Mouse (Mus musculus): ENCODE results near the gene Rgs1. TPM values are rescaled to one million over a fixed set of nuclear protein-coding genes. Genes with fewer than 3 reads are reported as not detected.

Rgs1 gene
- total and polyA plus RNA-seq, 2 experiments, result 2.8 TPM; not detected in 1

DNA sequence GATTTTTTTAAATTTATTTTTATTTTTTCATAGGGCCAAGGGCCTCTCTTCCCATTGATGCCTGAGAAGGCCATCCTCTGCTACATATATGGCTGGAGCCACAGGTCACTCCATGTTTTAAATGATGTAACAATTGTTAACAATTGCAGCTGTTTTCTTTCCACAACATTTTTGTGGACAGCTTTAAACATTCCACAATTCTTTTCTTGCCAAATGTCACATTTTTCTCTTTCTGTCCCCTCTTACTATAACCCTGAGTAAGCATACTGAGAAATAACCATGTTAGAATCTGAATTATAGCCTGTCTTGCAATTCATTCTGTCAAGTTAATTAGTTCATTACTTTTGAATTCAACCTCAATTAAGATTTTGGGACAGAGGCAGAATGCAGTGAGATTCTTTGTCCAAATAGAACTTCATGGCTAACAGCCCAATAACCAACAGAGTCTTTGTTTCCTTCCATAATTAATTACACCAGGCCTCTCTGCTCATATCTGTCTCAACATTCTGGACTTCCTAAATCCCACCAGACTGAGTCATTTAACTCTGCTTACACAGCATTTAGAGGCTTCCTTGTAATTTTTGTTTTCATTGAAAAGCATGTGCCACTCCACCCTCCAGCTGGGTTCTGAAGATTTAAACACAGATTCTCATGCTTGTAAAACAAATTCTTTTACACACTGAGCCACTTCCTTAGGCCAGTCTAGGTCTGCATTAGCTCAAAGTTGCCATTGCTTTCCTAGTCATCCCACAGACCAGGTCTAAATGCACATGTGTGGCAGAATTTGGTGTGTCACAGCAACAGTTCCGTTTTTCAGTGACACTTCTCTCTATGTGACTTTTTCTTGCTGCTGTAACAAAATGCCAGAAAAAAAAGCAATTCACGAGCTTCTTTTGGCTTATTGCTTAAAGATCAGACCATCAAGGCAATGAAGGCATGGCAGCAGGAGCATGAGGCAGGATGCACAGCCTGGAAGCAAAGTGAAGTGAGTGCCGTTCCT is 18.7 kb upstream of the Rgs1 start:
- H3K36me3 ChIP-seq (ENCODE audit: control insufficient read depth, insufficient read depth, low read length), result no peaks in the 10 kb centered on the region
- peak; percentile 25 for DNase-seq (ENCODE audit: extremely low read depth, low read depth, low spot score)
- H3K27me3 ChIP-seq (ENCODE audit: control insufficient read depth, insufficient read depth, low read length), result no peaks in the 10 kb centered on the region
- H3K27ac ChIP-seq (replicated peaks; ENCODE audit: insufficient read depth, low read depth, low read length), result no peak overlapping the region
- no peak overlapping the region for H3K4me3 ChIP-seq (ENCODE audit: insufficient read depth, low read depth, low read length)
- H3K9ac ChIP-seq (ENCODE audit: low read depth, low read length), result no peak overlapping the region
- TF ChIP-seq CTCF (IDR thresholded peaks at IDR 0.05; ENCODE audit: low read depth, low read length) (no peak), POLR2A (IDR thresholded peaks at IDR 0.05; ENCODE audit: extremely low read depth, insufficient read depth, low read length) (no peak)
- H3K79me2 ChIP-seq (ENCODE audit: control insufficient read depth, insufficient read depth, low read length), result no peaks in the 10 kb centered on the region
- no peaks in the 10 kb centered on the region for H3K4me1 ChIP-seq (ENCODE audit: control insufficient read depth, insufficient read depth, low read length)
- 60% methylated on average over 3 of the region's 3 CpGs for WGBS

DNA sequence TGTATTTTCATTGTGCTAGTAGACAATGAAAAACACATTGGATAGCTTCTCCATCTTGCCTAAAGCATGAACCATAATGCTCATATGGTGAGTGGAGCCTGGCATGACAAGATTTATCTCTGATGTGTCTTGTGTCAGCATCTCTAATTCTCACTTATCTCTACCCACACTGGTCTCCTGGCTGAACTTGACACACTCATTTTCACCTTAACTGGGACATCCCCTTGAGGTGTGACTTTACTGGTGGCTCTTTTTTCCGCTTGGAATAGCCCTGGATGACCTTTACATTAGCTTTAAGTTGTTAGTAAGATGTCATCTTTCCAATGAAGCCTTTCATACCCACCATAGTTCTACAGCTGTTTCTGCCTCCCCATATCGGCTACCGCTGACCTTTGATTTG is 15.0 kb upstream of the Rgs1 start:
- Histone ChIP-seq H3K79me2 (ENCODE audit: control insufficient read depth, insufficient read depth, low read length) (no peaks in the 10 kb centered on the region), H3K4me3 (ENCODE audit: insufficient read depth, low read depth, low read length) (no peak overlapping the region), H3K27me3 (ENCODE audit: control insufficient read depth, insufficient read depth, low read length) (no peaks in the 10 kb centered on the region), H3K4me1 (ENCODE audit: control insufficient read depth, insufficient read depth, low read length) (no peaks in the 10 kb centered on the region), H3K36me3 (ENCODE audit: control insufficient read depth, insufficient read depth, low read length) (no peaks in the 10 kb centered on the region), H3K9ac (ENCODE audit: low read depth, low read length) (no peak overlapping the region), H3K27ac (replicated peaks; ENCODE audit: insufficient read depth, low read depth, low read length) (no peak overlapping the region)
- TF ChIP-seq POLR2A (IDR thresholded peaks at IDR 0.05; ENCODE audit: extremely low read depth, insufficient read depth, low read length), result no peak
- TF ChIP-seq CTCF (IDR thresholded peaks at IDR 0.05; ENCODE audit: low read depth, low read length), result no peak
- DNase-seq (ENCODE audit: extremely low read depth, low read depth, low spot score), result no peak
- 72% methylated on average over 3 of the region's 3 CpGs for WGBS

DNA sequence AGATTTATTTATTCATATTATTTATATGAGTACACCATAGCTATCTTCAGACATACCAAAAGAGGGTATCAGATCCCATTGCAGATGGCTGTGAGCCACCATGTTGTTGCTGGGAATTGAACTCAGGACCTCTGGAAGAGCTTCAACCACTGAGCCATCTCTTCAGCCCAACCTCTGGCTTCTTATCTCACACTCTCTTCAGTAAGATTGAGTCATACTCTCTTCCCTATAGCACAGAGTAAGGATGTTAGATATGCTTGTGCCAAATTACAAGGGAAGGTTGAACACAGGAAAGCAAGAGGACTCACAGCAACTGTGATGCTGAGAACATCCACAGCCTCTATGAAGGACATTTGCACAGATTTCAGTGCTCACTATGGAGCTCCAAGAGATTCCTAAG is 13.0 kb upstream of the Rgs1 start:
- Histone ChIP-seq H3K27me3 (ENCODE audit: control insufficient read depth, insufficient read depth, low read length) (no peaks in the 10 kb centered on the region), H3K9ac (ENCODE audit: low read depth, low read length) (no peak overlapping the region), H3K4me3 (ENCODE audit: insufficient read depth, low read depth, low read length) (no peak overlapping the region), H3K36me3 (ENCODE audit: control insufficient read depth, insufficient read depth, low read length) (no peaks in the 10 kb centered on the region), H3K27ac (replicated peaks; ENCODE audit: insufficient read depth, low read depth, low read length) (no peak overlapping the region), H3K79me2 (ENCODE audit: control insufficient read depth, insufficient read depth, low read length) (no peaks in the 10 kb centered on the region), H3K4me1 (ENCODE audit: control insufficient read depth, insufficient read depth, low read length) (no peaks in the 10 kb centered on the region)
- DNase-seq (ENCODE audit: extremely low read depth, low read depth, low spot score), result no peak
- no peak for TF ChIP-seq POLR2A (IDR thresholded peaks at IDR 0.05; ENCODE audit: extremely low read depth, insufficient read depth, low read length)
- no peak for TF ChIP-seq CTCF (IDR thresholded peaks at IDR 0.05; ENCODE audit: low read depth, low read length)

DNA sequence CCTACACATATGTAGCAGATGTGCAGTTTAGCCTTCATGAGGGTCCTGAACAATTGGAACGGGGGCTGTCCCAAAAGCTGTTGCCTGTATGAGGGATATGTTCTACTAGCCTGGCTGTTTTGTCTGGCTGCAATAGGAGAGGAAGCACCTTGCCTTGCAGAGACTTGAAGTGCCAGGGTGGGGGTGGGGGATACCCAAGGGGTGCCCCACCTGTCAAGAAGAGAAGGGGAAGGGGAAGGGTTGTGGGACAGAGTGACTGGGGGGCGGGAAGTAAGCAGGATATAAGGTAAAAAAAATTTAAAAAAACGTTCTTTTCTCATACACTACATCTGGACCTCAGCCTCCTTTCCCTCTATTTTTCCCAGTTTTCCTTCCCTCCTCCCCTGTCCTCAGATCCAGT is 9.7 kb upstream of the Rgs1 start:
- TF ChIP-seq CTCF (IDR thresholded peaks at IDR 0.05; ENCODE audit: low read depth, low read length) (no peak), POLR2A (IDR thresholded peaks at IDR 0.05; ENCODE audit: extremely low read depth, insufficient read depth, low read length) (no peak)
- H3K36me3 ChIP-seq (ENCODE audit: control insufficient read depth, insufficient read depth, low read length), result no peaks in the 10 kb centered on the region
- H3K27ac ChIP-seq (replicated peaks; ENCODE audit: insufficient read depth, low read depth, low read length), result no peak overlapping the region
- no peak overlapping the region for H3K4me3 ChIP-seq (ENCODE audit: insufficient read depth, low read depth, low read length)
- H3K27me3 ChIP-seq (ENCODE audit: control insufficient read depth, insufficient read depth, low read length), result no peaks in the 10 kb centered on the region
- H3K4me1 ChIP-seq (ENCODE audit: control insufficient read depth, insufficient read depth, low read length), result no peaks in the 10 kb centered on the region
- 57% methylated on average over 3 of the region's 3 CpGs for WGBS
- H3K9ac ChIP-seq (ENCODE audit: low read depth, low read length), result no peak overlapping the region
- no peak for DNase-seq (ENCODE audit: extremely low read depth, low read depth, low spot score)
- H3K79me2 ChIP-seq (ENCODE audit: control insufficient read depth, insufficient read depth, low read length), result no peaks in the 10 kb centered on the region

DNA sequence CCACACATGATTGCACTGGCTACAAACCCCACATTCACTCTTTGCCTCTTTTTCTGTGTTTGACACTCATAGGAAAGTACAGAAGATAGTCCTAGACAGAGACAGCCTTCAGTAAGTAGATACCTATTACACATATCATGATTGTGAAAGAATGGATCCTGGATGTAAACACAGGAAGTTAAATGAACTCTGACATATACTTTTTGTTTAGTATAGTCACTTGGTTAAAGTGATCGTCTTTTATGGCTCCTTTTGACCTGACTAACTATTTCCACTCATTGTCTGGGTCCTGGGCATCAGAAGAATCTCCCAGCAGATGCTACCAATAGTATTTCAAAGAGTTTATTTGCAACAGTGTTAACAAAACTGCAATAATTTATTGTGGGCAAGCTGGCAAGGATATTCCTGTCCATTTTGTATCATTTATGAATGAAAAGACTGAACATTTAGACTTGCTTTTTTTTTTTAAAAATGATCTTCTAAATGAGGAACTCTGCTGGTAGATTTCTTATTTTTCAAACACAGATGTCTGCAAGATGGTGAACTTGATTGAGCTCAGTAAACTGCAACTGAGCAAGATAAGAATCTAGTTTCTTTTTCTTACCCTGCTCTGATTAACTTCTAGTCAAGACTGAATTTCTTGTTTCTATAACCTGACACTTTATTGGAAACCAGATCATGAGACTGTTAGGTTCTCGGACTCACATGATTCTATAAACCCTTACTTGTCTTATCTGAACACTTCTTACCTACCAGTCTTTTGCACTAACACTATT is 7.7 kb upstream of the Rgs1 start:
- H3K27me3 ChIP-seq (ENCODE audit: control insufficient read depth, insufficient read depth, low read length), result no peaks in the 10 kb centered on the region
- H3K79me2 ChIP-seq (ENCODE audit: control insufficient read depth, insufficient read depth, low read length), result no peaks in the 10 kb centered on the region
- no peaks in the 10 kb centered on the region for H3K4me1 ChIP-seq (ENCODE audit: control insufficient read depth, insufficient read depth, low read length)
- DNase-seq (ENCODE audit: extremely low read depth, low read depth, low spot score), result no peak
- no peaks in the 10 kb centered on the region for H3K36me3 ChIP-seq (ENCODE audit: control insufficient read depth, insufficient read depth, low read length)
- no peak overlapping the region for H3K27ac ChIP-seq (replicated peaks; ENCODE audit: insufficient read depth, low read depth, low read length)
- H3K9ac ChIP-seq (ENCODE audit: low read depth, low read length), result no peak overlapping the region
- no peak for TF ChIP-seq CTCF (IDR thresholded peaks at IDR 0.05; ENCODE audit: low read depth, low read length)
- no peak for TF ChIP-seq POLR2A (IDR thresholded peaks at IDR 0.05; ENCODE audit: extremely low read depth, insufficient read depth, low read length)
- WGBS, result 47% methylated on average over 2 of the region's 2 CpGs
- H3K4me3 ChIP-seq (ENCODE audit: insufficient read depth, low read depth, low read length), result no peak overlapping the region
